Mouse (Mus musculus) heart, embryonic 15.5 days (tissue): ENCODE data around the gene Slc4a5. TPM values are rescaled to one million over a fixed set of nuclear protein-coding genes. Genes with fewer than 3 reads are reported as not detected.

ENCODE experiments used
- ATAC-seq: fragments of 200-750 bp; cut with Nextera tagmentation; replicated peaks from 2 replicates; pipeline ENCODE4 v1.8.0; 2017; ENCODE audit warnings: low read depth, moderate TSS enrichment; ENCODE audit not compliant: insufficient number of reproducible peaks, insufficient read depth, low FRiP score
- H3K27ac ChIP-seq: fragments of 300-500 bp; sonication (generic); 2 replicates; pipeline ENCODE4 v1.5.1; 2015; ENCODE audit warnings: mild to moderate bottlenecking, inconsistent platforms
- H3K27me3 ChIP-seq: fragments of 300-500 bp; sonication (generic); 2 replicates; pipeline ENCODE4 v1.6.1; 2015; ENCODE audit warnings: inconsistent platforms
- H3K36me3 ChIP-seq: fragments of 300-500 bp; sonication (generic); 2 replicates; pipeline ENCODE4 v1.6.1; 2015; ENCODE audit warnings: mild to moderate bottlenecking, inconsistent platforms
- H3K4me1 ChIP-seq: fragments of 300-500 bp; sonication (generic); replicated peaks from 2 replicates; pipeline ENCODE4 v1.6.1; 2015; ENCODE audit warnings: inconsistent platforms
- H3K4me2 ChIP-seq: fragments of 300-500 bp; sonication (generic); 2 replicates; pipeline ENCODE4 v1.6.1; 2015; ENCODE audit warnings: inconsistent platforms, mild to moderate bottlenecking, moderate library complexity
- H3K4me3 ChIP-seq: fragments of 300-500 bp; sonication (generic); 2 replicates; pipeline ENCODE4 v1.5.1; 2015; ENCODE audit warnings: mild to moderate bottlenecking, inconsistent platforms
- H3K9ac ChIP-seq: fragments of 300-500 bp; sonication (generic); 2 replicates; pipeline ENCODE4 v1.6.1; 2015; ENCODE audit warnings: mild to moderate bottlenecking, inconsistent platforms
- H3K9me3 ChIP-seq: fragments of 300-500 bp; sonication (generic); replicated peaks from 2 replicates; pipeline ENCODE4 v1.6.1; 2016; ENCODE audit warnings: inconsistent platforms
- WGBS: fragments of 180-500 bp; shearing (Covaris S2); methylation state at CpG from one replicate; pipeline ENCODE4 v1.1.7; 2015; ENCODE audit warnings: mixed read lengths; 5-methylcytosine and 5-hydroxymethylcytosine counted together
- polyA plus RNA-seq: library from polyadenylated mRNA; unstranded; fragments of >200 nt; fragmentation: Nextera tagmentation; extraction: Ambion mirVana; gene quantifications from 2 replicates; pipeline ENCODE4 v1.2.1, GENCODE M21; 2015

The Slc4a5 gene
- polyA plus RNA-seq, 1 experiment from 2014 or later, result 0.28 TPM

DNA sequence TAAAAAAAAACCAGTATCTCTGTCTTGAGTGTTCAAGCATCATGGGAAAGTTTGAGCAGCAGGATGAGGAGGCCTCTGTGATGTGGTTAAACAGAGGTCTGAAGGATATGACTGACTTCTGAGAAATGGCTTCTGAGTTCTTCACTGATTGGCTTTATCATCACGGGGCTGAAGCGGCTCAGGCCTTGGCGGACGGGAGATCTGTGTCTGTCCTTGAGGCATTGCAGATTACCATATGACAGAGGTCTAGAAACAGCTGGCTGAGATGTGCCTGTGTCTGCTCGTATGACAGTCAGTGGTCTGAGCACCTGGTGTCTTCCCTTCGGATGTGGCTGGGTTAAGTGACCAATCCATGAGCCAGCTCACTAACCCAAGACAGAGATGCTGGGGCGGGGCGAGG is 92.9 kb downstream of the Slc4a5 start:
- no peak for ATAC-seq
- Histone ChIP-seq H3K4me1 (peaks cover 4% of the 10 kb centered on the region), H3K4me2 (no peak overlapping the region), H3K9ac (no peak overlapping the region), H3K4me3 (no peak overlapping the region), H3K36me3 (no peaks in the 10 kb centered on the region; the same call in 1 of the 2 replicates), H3K27ac (no peak overlapping the region), H3K27me3 (no peaks in the 10 kb centered on the region), H3K9me3 (no peaks in the 10 kb centered on the region)
- WGBS, result 73% methylated on average over 8 of the region's 8 CpGs

DNA sequence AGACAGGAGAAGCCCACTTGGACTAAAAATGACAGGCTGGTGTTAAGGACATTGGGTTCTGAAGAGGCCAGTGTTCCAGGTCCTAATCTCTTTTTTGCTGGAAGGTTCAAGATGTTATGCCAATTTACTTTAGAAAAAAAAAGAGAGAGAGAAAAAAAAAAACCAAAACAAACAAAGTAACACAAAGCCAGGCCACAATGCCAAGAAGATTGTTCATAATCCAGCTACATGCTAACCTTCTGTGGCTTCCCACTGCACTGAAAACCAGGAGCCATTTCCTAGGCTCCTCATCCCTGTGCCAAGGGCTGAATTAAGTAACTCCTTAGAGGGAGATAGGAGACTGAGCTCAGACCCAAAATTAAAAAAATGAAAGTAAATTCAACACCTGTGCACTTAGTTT is 95.7 kb downstream of the Slc4a5 start:
- Histone ChIP-seq H3K4me2 (no peak overlapping the region), H3K4me1 (peaks cover 6% of the 10 kb centered on the region), H3K36me3 (no peaks in the 10 kb centered on the region; the same call in 1 of the 2 replicates), H3K9me3 (no peaks in the 10 kb centered on the region), H3K9ac (no peak overlapping the region), H3K27me3 (no peaks in the 10 kb centered on the region), H3K4me3 (no peak overlapping the region), H3K27ac (no peak overlapping the region)
- no peak for ATAC-seq

DNA sequence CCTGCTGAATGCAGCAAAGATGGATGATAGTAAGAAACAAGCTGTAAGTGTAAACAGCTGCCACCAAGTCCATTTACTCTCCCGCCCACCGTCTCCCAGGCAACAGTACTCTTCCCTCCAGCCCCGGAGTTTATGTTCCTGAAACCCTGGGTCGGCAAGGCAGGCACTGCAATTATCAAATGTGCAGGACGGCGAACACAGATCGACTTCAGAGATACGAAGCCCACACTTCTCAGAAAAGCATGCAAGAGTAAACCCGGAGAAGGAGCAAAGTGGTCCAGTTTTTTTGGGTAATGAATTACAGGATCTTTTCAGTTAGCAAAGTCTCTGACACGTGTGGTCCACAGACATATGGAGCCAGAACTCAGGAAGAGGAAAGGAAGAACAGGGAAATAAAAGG is 96.4 kb downstream of the Slc4a5 start:
- Histone ChIP-seq H3K9me3 (no peaks in the 10 kb centered on the region), H3K4me3 (peak overlapping the region; percentile 89; the same call in 1 of the 2 replicates), H3K9ac (no peak overlapping the region), H3K36me3 (no peaks in the 10 kb centered on the region), H3K4me2 (peak overlapping the region; percentile 97; the same call in 1 of the 2 replicates), H3K27me3 (no peaks in the 10 kb centered on the region), H3K27ac (no peak overlapping the region), H3K4me1 (peaks cover 6% of the 10 kb centered on the region)
- no peak for ATAC-seq
- 18% methylated on average over 10 of the region's 10 CpGs for WGBS

DNA sequence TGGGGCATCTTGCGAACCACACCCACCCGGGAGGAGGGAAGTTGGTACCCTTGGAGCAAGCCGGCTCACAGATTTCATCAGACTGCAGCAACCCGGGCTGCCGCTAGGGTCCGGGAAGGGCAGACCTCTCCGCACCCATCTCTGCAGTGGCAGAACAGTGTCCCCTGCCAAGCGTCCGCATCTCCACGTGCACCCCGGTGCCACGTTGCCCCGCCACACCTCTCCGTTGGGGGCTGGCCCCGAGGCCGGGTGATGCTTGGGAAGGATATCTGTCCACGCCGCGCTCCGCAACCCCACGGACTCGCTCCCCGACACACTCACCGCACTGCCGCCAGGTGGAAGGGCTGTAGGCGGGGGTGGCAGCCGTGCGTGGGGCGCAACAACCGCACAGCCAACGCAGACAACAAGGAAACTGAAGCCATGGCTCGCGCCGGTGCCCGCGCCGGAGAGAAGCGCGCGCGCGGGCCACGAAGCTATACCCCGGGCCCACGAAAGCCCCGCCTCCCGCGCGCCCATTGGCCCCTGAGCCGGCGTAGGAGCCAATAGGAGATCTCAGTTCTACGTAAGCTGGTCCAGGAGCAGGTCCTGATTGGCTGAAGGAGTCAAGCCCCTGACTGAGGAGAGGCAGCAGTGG is 97.6 kb downstream of the Slc4a5 start:
- H3K4me1 ChIP-seq, result peaks cover 6% of the 10 kb centered on the region
- H3K9ac ChIP-seq, result peak overlapping the region; percentile 70
- peak overlapping the region; percentile 97 for H3K4me2 ChIP-seq
- H3K27ac ChIP-seq, result 0 out of 2 replicates have a peak overlapping the region, but pooled peaks have one; percentile 36
- no peaks in the 10 kb centered on the region for H3K36me3 ChIP-seq
- peak overlapping the region; percentile 89 for H3K4me3 ChIP-seq
- peak; percentile 98 for ATAC-seq
- H3K27me3 ChIP-seq, result no peaks in the 10 kb centered on the region
- under 1% methylated on average over 52 of the region's 52 CpGs for WGBS
- no peaks in the 10 kb centered on the region for H3K9me3 ChIP-seq

DNA sequence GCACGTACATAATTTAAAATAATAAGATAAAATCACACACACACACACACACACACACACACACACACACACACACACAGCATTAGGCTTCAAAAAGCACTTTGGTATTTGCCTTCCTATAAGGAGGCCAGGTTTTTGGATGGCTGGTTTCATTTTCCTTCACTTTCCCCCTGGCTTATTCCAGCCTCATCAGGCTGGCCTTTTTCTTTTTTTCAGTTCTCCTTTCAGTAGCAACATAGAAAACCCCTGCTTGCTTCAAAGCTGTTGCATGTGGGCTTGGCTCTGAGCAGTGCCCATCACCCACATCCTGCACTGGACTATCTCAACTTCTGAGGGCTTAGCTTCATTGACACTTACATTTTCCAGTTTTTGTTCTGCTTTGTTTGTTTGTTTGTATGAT is 102.3 kb downstream of the Slc4a5 start:
- no peak overlapping the region for H3K27ac ChIP-seq
- H3K4me1 ChIP-seq, result peaks cover 14% of the 10 kb centered on the region
- no peak overlapping the region for H3K9ac ChIP-seq
- ATAC-seq, result no peak
- no peak overlapping the region for H3K4me3 ChIP-seq
- 46% methylated on average over 1 of the region's 1 CpGs for WGBS
- H3K4me2 ChIP-seq, result no peak overlapping the region
- no peaks in the 10 kb centered on the region for H3K27me3 ChIP-seq
- H3K36me3 ChIP-seq, result no peaks in the 10 kb centered on the region
- no peaks in the 10 kb centered on the region for H3K9me3 ChIP-seq

DNA sequence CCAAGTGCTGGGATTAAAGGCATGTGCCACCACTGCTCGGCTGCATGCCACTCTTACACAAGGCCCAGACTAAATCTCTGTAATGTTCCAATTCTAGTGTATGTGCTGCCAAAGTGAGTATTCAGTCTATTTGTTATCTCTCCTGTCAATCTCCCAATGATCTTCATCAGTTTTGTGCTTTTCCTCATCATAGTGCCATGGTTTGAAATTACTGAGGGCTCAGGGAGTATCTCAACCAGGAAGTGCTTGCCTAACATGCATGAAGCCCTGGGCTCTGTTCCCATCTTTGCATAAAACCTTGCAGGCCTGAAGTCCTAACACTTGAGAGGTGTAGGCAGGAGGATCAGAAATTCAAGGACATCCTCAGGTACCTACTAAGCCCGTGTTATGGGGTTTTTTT is 103.2 kb downstream of the Slc4a5 start:
- H3K9ac ChIP-seq, result no peak overlapping the region
- 63% methylated on average over 2 of the region's 2 CpGs for WGBS

DNA sequence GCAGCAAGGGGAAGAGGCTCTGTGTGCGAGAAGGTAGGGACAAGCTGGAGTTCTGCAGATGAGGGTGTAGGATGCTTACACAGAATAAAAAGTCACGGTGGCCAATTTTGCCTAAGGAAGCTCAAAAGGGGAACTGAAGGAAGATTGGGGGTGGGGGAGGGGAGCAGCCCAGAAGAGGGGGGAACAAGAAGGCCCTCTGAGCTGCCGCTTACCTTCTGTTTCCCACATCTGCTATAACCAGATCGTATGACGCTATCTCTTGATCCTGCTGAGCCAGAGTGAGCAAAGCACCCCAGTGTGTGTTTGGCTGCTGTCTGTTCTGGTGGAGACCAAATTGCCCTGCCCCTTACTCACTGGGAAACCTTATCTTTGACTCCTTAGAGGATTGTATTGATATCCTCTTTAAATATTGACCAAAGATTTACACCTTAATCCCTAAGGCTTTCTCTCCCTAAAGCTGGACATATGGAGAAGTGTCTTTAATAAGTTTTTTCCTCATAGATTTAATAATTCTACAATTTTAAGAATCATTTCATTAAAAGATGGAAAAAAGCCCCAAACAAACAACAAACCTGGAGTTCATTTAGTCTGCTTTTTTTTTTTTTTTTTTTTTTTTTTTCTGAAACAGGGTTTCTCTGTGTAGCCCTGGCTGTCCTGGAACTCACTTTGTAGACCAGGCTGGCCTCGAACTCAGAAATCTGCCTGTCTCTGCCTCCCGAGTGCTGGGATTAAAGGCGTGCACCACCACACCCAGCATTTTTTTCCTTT is 104.2 kb downstream of the Slc4a5 start:
- ATAC-seq, result no peak
- Histone ChIP-seq H3K9ac (no peak overlapping the region), H3K4me2 (no peak overlapping the region), H3K27me3 (no peaks in the 10 kb centered on the region), H3K9me3 (no peaks in the 10 kb centered on the region), H3K4me1 (peaks cover 19% of the 10 kb centered on the region), H3K27ac (no peak overlapping the region), H3K4me3 (no peak overlapping the region), H3K36me3 (no peaks in the 10 kb centered on the region)
- WGBS, result 58% methylated on average over 8 of the region's 8 CpGs

More for the DNA sequence above, 103.2 kb downstream of the Slc4a5 start:
- Histone ChIP-seq H3K36me3 (no peaks in the 10 kb centered on the region), H3K4me3 (no peak overlapping the region), H3K4me2 (no peak overlapping the region), H3K27ac (no peak overlapping the region), H3K27me3 (no peaks in the 10 kb centered on the region), H3K9me3 (no peaks in the 10 kb centered on the region), H3K4me1 (peaks cover 18% of the 10 kb centered on the region)
- ATAC-seq, result no peak

DNA sequence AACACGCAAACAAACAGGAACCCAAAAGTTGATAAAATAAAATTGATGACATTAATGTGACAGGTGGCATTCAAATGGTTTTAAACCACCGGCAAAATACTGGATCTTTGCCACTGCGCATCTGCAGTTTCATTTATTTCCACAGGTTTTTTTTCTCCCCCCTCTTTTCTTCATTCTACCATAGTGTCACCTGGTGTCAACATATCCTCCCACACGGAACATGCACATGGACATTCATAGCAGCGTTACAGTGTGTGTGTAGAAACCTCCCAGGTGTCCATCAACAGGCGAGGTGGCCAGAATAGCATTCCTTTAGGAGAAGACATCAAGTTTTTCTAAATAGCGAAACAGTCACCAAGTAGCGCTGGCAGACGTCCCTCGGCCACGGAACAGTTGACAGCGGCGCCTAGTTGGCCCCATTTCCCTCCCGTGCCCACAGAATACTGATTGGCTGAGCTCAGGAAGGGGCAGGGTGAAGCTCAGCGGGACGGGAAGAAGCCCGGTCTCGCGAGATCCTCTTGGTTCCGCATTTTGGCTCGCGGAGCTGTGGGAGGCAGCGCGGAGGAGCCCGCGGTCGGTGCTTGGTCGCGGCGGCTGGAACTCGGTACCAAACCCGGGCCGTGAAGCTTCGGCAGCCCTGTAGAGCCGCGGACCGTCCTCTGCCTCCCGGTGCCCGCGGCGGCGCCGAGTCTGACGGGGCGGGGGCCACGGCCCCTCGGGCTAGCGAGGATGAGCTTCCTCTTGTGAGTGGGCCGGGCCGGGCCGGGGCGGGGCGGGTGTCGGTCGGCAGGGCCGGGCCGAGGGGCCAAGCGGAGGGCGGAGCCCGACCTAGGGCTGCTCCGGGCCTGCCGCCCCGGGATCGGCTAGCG is 106.1 kb downstream of the Slc4a5 start, which contains the start of the genes Mthfd2 and Mob1a:
TSS of gene Mthfd2 (minus strand) at position 384 of the 869 bp plus-strand sequence.
TSS of gene Mob1a (plus strand) at position 492 of the 869 bp plus-strand sequence.
- Histone ChIP-seq H3K27me3 (no peaks in the 10 kb centered on the region), H3K9ac (peak within 1 kb of the TSS; percentile 86), H3K27ac (peak within 1 kb of the TSS; percentile 95), H3K9me3 (no peaks in the 10 kb centered on the region), H3K4me2 (peak within 1 kb of the TSS; percentile 81), H3K4me3 (peak within 1 kb of the TSS; percentile 86), H3K4me1 (peaks cover 19% of the 10 kb centered on the region), H3K36me3 (peaks cover 11% of the 10 kb centered on the region)
- ATAC-seq, result peak; percentile 97
- WGBS, result 1% methylated on average over 63 of the region's 65 CpGs

DNA sequence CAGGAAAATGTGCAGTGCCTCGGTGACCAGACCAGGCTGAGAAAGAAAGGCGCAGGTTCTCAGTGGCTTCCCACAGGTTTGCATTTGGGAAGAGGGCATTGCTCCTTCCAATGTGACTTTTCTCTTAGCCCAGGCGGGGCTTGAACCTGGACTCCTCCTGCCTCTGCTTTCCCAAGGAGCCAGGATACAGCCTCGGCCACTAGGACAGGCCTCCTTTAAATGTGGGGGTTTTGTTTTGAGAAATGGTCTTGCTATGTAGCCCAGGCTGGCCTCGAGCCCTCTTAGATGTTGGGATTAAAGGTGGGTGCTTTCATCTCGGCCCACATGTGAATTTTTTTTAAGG is 106.7 kb downstream of the Slc4a5 start:
- H3K4me1 ChIP-seq, result peaks cover 19% of the 10 kb centered on the region
- H3K36me3 ChIP-seq, result peaks cover 17% of the 10 kb centered on the region
- 3% methylated on average over 6 of the region's 6 CpGs for WGBS
- no peaks in the 10 kb centered on the region for H3K27me3 ChIP-seq
- H3K4me2 ChIP-seq, result peak overlapping the region; percentile 81
- ATAC-seq, result no peak
- H3K27ac ChIP-seq, result peak overlapping the region; percentile 95
- no peaks in the 10 kb centered on the region for H3K9me3 ChIP-seq
- H3K9ac ChIP-seq, result peak overlapping the region; percentile 86
- H3K4me3 ChIP-seq, result peak overlapping the region; percentile 86

DNA sequence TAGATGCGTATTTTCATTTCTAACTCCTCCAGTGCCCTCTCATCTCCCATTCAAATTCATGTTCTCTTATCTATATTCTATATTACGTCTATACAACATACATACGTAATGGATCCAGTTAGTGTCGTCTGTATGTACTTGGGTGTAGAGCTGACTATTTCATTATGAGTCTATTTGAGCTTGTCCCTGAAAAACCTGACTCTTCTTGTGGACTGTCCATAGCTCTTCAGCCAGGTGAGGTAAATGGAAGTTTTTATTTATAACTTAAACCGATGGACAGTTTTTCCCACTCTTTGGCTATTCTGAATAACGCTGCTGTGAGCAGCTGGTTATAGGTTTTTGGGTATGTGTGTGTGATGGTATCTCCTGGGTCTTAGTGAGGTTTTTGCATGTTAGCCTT is 107.1 kb downstream of the Slc4a5 start:
- H3K4me2 ChIP-seq, result peak overlapping the region; percentile 81
- H3K9ac ChIP-seq, result peak overlapping the region; percentile 86
- WGBS, result 46% methylated on average over 6 of the region's 6 CpGs
- H3K27me3 ChIP-seq, result no peaks in the 10 kb centered on the region
- H3K9me3 ChIP-seq, result no peaks in the 10 kb centered on the region
- no peak for ATAC-seq
- H3K36me3 ChIP-seq, result peaks cover 21% of the 10 kb centered on the region
- H3K27ac ChIP-seq, result no peak overlapping the region
- H3K4me1 ChIP-seq, result peaks cover 19% of the 10 kb centered on the region
- peak overlapping the region; percentile 86 for H3K4me3 ChIP-seq

DNA sequence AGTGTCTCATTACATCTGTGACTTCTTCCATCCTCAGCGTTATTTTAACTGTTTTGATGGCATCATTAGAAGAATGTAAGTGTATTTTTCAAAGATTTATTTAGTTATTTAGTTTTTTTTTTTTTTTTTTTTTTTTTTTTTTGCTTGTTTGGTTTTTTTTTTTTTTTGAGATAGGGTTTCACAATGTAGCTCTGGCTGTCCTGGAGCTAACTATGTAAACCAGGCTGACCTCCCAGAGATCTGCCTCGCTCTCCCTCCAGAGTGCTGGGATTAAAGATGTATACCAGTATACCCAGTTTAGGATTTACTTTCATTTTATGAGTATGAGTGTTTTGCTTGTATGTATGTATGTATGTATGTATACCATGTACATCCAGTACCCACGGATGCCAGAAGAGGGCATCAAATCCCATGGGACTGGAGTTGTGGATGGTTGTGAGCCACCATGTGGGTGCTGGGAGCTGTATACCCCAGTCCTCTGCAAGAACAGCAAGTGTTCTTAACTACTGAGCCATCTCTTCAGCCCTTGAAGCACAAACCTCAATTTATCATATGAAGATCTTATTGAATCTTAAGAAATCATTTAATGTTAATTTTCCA is 108.1 kb downstream of the Slc4a5 start:
- Histone ChIP-seq H3K27ac (no peak overlapping the region), H3K27me3 (no peaks in the 10 kb centered on the region), H3K9ac (no peak overlapping the region), H3K9me3 (no peaks in the 10 kb centered on the region), H3K4me3 (no peak overlapping the region), H3K4me1 (peaks cover 19% of the 10 kb centered on the region), H3K4me2 (no peak overlapping the region), H3K36me3 (peaks cover 29% of the 10 kb centered on the region)
- WGBS, result 86% methylated on average over 3 of the region's 3 CpGs
- ATAC-seq, result no peak
